Mouse (Mus musculus) kidney, adult 2 months (tissue): ENCODE data around the gene Gm37240.

Experiments used
- CTCF ChIP-seq: fragments of 200-500 bp; conservative IDR thresholded peaks from 2 replicates; pipeline ENCODE4 v1.5.1; 2011; ENCODE audit warnings: low read depth, mild to moderate bottlenecking, control low read depth, low read length, moderate library complexity, mixed read lengths; ENCODE audit not compliant: insufficient read depth, insufficient read length
- POLR2A ChIP-seq: fragments of 200-500 bp; IDR thresholded peaks from one replicate; pipeline ENCODE4 v1.6.1; 2011; ENCODE audit warnings: low read depth, low read length, control low read depth

- TF ChIP-seq CTCF (no peak), POLR2A (no peak)
These were observed 518.2 kb downstream of the Gm37240 start for GRCm38 (mm10) chr3:85369157-85369556.
